Mouse (Mus musculus): Measurements from ENCODE around the gene Csf3r.
A peak's percentile ranks its signal among the peaks of the same experiment; 100 is the strongest.

Csf3r gene

DNA sequence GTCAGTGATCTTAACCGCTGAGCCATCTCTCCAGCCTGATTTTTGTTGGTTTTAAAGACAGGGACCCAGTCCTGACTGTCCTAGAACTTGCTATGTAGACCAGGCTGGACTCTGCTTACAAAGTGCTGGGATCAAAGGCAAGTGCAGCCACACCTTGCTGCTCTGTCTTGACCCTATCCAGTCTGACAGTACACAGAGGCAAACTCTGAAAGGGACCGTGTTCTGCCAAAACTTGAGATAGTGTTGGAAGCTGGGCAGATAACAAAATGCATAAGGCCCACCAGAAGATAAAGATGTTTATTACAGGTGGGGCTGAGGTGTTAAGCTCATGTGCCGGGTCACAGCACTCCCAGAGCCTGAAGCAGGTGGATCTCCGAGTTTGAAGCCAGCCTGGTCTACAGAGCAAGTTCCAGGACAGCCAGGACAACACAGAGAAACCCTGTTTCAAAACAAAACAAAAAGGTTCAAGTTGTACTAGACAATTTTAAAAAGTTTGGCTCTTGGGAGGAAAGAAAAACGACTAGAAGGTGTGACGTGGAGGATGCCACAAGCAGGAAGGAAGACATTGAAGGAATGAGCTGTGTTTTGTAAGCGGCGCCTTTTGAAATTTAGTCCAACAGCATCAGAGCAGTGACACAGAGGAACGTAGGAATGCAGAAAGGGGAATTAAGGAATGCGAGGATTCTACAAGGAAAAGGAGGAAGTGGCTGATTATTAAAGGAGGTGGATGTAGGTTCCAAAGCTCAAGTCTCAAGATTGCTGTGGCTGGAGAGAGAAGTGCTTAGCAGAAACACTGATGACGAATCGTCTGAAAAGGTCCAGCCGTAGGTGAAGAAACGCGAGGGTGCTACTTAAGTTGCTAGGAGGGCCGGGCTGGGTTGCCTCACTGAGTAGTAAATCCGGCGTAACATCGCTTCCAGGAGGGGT, 33.1 kb downstream of the Csf3r start:
- DNase-seq (ENCODE audit: low read depth): peak; percentile 66

DNA sequence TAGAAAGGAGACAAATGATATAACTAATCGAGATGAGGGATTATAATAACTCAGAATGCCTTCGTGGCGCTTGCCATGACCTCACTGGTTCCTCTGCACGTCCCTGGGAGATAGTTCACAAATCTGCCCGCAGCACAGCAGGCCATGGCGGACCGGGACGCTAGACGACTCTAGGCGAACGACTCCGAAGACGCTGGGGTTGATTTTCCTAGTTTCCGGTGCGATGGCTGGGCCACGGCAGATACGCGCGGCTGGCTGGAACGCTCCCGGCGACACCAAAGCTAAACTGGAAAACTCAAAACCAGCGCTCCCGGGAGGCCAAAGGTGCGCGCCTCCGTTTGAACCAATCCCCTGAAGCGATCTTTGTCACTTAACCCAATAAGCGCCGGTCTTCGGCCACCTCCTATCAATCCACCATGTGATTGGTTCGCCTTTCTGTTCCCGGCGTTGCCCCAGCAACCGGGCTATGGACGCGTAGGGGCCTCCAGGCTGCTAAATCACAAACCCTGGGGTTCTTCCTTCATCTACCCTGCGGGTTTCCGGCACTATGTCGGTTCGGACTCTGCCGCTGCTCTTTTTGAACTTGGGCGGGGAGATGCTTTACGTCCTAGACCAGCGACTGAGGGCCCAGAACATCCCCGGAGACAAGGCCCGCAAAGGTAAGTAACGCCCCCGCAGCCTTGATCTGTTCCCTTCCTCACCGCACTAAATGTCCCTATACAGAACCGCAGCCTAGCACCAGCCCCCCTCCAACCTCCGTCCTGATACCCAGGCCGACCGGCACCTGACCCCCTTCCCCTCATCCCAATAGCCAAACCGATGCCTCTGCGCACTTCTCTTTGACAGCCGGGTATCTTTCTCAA, 34.0 kb downstream of the Csf3r start, which contains the start of gene Oscp1:
TSS of gene Oscp1 (plus strand) at position 432 of the 863 bp plus-strand sequence.
- peak; percentile 94 for DNase-seq (ENCODE audit: low read depth)

DNA sequence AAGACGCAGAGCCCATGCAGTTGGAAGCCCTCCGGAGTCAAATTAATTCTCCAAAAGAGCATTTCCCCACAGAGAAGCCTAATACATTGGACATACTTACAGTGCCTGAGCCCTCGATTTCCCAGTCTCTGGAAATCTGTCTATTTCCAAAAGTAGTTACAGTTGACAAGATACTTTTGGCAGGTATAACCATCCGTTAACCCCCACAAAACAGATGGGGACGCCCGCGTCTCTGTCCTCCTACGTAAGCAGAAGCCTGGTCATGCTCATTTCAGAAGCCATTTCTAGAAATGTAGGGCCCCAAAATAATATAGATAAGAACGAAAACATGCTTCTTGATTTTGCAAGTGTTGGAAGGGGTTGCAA, 34.6 kb downstream of the Csf3r start:
- DNase-seq (ENCODE audit: low read depth): no peak

DNA sequence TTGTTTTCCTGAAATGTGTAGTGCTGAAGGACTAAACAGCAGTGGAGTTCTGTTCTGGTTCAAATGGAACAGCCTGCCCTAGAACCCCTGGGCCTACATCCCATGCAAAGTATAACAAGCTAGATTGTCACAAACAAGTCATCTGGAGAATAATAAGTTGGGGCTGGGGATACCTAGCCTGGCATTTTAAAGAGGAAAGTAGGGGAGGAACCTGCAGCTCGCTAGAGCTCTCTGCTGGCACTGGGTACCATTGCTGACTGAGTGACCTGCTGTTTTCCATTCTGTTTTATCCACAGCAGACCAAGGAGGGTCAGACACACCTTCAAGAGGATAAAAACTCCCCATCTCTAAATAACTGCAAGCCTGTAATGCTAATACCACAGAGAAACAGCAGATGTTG, 38.5 kb downstream of the Csf3r start:
- DNase-seq (ENCODE audit: low read depth): peak; percentile 54

DNA sequence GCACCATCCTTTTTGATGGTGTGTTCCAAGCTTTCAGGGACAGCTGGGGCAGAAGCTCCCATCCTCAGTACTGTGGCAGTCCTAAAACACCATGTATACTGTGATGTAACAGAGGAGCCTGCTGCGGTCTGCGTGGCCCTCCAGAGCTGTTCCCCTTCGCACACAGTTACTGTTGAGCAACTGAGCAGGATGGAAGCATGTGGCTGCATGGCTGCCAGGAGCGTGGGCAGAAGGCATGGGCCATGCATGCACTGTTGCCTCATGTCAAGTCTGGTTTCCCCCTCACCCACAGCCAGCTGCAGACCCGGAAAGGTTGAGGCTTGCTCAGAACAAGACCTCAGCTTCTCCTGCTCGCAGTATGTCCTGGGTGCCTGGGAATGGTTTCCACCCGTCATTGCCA, 40.9 kb downstream of the Csf3r start:
- DNase-seq (ENCODE audit: low read depth): peak; percentile 45

DNA sequence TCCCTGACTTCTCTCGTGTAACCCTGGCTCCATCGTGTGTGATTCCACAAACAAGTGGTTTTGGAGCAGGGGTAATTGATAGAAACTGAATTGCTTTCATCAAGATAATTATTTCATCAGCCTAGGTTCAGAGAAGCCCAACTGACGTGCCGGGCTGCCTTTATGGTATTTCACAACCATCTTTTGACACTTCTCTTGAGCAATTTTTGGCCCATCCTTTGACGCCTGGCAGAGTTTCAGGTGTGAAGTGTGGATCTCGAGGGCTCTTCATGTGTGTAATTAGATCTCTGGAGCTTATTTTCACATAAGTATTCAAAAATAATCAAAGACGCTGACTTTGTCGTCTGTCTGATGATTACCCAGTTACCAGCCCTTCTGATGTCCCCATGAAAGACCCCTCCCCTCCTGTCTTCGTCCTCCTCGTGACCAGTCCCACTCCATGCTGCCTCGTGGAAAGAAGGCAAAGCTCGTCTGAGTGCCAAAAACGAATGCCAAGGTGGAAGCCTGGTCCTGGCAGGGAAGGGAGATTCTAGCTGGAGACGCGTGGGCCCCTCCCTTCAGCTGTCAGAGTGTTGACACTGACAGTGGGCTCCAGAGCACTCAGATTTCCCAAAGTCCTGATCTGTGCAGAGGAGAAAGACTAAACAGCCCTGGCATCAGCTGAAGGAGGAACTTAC, 43.2 kb downstream of the Csf3r start:
- peak; percentile 59 for DNase-seq (ENCODE audit: low read depth)

DNA sequence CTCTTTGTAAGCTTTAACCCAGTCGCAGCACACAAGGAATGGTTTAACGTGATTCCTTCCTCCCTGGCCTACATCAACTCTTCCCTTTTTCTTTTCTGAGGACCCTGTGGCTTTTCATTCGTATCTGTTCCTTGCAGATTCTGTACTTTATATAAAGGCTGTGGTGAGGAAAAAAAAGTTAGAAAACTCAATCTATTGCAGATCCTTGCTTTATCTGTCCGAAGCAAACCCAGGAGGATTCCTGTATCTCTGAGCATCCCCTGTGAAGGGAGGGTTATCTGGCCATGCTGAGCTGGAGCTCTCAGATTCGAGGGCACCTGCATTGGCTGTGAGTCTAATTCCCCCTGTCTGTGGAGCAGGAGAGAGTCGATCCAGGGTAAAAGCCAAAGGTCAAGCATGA, 44.5 kb downstream of the Csf3r start:
- no peak for DNase-seq (ENCODE audit: low read depth)

DNA sequence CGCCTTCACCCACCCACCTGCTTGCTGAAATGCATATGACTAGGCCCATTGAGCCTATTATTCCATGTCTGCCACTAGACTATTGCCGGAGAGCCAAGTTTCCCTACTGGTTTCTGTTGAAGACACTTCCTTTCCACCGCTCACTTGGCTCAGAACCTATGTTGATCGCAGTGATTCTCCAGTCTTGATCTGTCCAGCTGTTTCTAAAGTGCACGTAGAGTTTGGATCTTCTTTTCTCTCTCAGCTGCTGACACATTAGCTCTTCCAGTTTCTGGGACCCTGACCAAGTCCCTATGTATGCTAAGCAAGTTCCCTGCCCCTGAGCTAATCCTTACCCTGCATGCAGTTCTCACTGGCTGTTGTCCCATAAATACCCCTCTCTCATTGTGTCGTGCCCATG, 53.5 kb downstream of the Csf3r start:
- no peak for DNase-seq (ENCODE audit: low read depth)

DNA sequence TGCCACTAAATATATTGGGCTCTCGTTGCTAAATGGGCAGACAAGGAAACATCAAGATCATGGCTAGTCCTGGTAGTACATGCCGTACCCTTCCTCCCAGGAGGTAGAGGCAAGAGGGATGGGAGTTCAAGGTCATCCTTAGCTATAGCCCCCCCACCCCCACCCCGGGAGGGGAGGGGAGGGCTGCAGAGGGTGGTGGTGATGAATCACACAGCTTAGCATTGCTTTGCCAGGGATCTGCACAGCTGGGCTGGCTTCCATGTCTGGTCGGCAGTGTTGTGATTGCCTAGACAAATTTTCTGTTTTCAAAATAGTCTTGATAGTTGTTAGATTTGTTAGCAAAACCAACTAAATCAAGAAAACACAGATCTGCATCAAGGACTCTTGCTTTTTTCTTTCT, 54.9 kb downstream of the Csf3r start:
- no peak for DNase-seq (ENCODE audit: low read depth)

DNA sequence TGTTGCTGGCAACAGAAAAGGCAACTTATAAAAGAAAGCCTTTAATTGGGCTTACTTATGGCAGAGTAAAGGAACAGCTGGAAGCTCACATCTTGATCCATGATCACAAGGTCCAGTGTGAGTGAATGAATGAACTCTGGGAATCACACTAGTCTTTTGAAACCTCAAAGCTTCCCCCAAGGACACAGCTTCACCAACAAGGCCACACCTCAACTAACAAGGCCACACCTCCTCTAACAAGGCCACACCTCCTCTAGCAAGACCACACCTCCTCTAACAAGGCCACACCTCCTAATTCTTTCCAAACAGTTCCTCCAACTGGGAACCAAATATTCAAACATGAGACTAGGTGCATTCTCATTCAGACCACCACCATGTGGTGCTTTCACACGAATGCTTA, 57.3 kb downstream of the Csf3r start:
- DNase-seq (ENCODE audit: low read depth): no peak

DNA sequence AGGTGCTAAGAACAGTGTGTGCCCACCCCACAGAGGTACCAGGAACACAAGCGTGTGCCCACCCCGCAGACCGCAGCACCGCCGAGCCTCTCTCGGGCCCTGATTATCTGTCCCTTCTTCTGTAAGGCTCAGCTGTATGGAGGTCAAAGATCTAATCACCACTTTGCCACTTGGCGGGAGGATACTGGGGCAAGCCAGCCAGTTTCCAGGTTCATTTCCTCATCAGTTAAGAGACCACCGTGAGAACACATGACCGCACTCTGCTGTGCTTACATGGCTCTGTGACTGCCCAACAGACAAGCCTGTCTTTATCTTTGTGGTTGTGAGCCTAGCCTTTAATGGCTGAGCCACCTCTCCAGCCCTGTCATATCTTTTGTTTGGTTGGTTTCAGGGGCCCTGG, 58.7 kb downstream of the Csf3r start:
- peak; percentile 40 for DNase-seq (ENCODE audit: low read depth)

DNA sequence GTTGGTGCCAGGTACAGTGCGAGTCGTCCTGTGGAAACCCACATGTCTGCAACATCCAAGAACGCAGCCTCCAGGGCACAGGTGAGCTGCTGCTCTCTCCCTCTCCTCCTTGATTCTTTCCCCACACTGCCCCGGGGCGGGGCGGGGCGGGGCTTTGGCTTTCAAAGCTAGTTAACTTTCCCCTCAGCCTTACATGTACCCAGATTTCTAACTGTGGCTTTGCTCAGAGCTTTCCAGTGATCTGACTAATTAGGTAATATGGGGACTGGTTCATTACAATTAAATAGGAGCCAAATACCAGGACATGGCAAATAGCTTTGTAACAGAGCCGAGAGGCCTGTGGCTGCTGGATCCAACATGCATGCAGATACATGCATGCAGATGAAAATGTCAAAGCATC, 60.0 kb downstream of the Csf3r start:
- no peak for DNase-seq (ENCODE audit: low read depth)

DNA sequence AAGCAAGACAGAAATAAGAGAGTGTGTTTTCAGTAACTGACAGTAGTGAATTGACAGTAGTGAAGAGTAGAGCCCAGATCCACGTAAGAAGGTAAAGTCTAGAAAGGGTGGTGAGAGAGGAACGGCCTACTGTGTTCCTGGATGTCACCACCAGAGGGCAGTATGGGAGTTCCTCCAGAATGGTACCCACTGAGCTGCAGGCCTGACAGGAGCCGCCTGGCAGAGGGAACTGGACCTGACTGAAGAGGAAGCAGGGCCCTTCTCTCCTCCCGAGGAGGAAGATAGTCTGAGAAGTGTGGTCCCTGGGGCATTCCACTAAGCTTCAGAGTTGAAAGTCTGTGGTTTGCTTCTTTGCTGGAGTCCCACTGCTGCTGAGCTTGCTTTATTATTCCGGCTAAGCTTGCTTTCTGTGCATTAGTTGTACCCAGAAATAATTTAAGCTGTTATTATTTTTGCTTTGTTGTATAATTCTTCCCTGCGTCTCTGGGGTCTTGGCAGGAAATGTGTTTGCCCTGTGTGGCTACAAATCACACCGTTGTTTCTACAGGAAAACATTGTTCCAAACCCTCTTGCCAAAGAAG, 61.7 kb downstream of the Csf3r start:
- DNase-seq (ENCODE audit: low read depth): peak; percentile 90

DNA sequence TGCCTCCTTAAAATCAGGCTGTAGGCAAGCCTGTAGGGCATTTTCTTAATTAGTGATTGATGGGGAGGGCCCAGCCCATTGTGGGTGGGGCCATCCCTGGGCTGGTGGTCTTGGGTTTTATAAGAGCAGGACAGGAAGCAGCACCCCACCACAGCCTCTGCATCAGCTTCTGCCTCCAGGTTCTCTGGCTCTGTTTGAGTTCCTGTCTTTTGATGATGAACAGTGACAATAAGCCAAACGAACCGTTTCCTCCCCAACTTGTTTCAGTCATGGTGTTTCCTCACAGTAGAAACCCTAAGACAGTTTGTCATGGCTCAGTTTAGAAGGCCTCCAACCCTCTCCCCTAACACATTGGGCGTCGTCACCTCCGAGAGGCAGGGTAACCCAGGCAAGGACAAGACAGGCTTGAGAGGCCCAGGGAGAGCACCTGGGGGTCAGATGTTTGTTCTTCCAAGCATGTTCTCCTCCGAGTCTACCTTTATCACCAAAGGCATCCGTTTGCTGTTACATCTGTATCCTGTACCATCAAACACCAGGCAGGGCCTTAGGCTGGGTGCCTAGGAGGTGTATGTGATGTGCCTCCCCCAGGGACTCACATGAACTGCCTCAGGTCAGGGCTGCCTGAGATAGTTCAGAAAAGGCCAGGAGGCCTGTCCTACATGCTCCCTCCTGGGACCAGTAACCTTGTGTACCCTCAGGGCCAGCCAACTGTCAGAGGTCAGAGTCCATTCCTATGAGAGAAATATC, 65.9 kb downstream of the Csf3r start:
- DNase-seq (ENCODE audit: low read depth): no peak

DNA sequence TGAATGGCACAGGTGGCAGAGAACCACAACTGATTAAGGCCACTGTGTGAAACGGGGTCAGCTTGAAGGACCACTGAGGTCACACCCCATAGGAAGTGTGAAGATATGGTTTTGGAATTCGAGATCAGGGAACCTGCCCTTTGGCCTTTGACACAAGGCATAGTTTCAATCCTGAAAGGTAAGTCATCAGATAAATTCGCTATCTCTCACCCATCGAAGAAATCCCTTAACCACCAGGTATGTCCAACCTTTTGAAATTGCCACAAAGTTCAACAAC, 66.4 kb downstream of the Csf3r start:
- DNase-seq (ENCODE audit: low read depth): no peak

DNA sequence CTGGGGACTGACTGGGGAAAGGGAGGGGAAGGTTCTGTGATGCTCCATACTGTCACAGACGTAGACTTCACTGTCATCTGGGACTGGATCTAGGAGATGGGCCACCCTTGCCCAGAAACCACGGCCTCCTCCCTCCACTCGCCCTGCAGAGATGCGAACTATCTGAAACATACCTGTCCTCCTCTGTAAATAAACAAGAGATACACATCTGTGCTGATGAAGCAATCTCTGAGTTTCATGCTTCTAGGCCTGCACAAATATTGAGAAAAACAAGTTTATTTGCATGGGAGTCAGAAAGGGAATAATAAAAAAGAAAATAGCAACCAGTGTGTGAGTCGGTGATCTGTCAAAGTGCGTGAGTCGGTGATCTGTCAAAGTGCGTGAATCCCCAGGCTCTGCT, 67.5 kb downstream of the Csf3r start:
- DNase-seq (ENCODE audit: low read depth): no peak
